Mouse (Mus musculus): ENCODE results near the gene Dchs2. TPM values are rescaled to one million over a fixed set of nuclear protein-coding genes. Genes with fewer than 3 reads are reported as not detected.

Dchs2 gene
- polyA plus RNA-seq, 1 experiment from 2014 or later = 0.02 TPM

DNA sequence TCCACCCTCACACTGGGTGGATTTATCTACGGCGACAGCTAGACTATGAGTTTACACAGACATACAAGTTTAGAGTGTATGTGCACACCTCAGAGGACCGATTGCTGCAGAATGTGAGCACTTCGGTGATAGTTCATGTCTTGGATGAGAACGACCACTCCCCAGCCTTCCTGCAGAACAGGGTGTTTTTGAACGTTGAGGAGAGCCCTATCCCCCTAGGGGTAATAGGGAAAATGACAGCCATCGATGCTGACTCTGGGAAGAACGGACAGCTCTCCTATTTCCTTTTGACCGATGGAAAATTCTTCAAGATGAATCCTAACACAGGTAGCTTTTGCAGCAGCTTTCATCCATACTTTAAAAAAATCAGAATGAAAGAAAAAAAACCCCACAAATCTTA lies 143.2 kb downstream of the Dchs2 start:
- WGBS (ENCODE audit: insufficient replicate concordance) = 50% methylated on average over 9 of the region's 9 CpGs
- H3K4me2 ChIP-seq = no peak overlapping the region
- H3K36me3 ChIP-seq = no peaks in the 10 kb centered on the region
- H3K9me3 ChIP-seq (replicated peaks) = no peaks in the 10 kb centered on the region
- no peak for ATAC-seq
- no peak overlapping the region for H3K27ac ChIP-seq
- no peaks in the 10 kb centered on the region for H3K4me1 ChIP-seq
- no peaks in the 10 kb centered on the region for H3K27me3 ChIP-seq (replicated peaks)
- H3K4me3 ChIP-seq = no peak overlapping the region
- H3K9ac ChIP-seq = no peak overlapping the region

DNA sequence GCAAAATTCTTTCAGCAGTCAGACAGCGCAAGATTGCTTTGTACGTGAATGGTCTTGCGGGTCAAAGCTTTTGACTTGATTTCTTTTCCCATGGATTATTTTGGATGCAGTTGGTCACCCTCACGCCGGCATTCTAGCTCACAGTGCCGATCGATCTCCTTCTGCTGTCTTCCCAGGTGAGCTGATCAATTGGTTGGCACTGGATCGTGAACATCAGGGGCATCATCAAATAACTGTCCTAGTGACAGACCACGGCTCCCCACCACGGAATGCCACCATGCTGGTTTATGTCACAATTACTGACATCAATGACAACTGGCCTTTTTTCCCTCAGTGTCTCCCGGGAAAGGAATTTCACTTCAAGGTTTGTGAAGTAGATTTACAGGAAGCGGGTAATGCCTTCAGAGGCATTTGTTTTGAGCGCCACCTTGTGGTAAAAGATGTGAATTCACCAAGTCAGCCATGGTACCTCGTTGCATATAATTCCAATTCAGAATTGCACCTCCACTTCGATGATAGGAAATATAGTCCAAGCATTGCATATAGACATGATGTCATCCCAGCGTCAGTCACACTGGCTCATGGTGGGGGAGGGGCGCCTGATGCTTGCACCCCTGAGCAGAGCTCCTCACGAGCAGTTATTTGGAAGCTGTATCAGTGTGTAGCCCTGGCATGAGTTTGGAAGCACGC lies 146.0 kb downstream of the Dchs2 start:
- H3K27me3 ChIP-seq (replicated peaks) = no peaks in the 10 kb centered on the region
- H3K9me3 ChIP-seq (replicated peaks) = no peaks in the 10 kb centered on the region
- 37% methylated on average over 19 of the region's 19 CpGs for WGBS (ENCODE audit: insufficient replicate concordance)
- no peaks in the 10 kb centered on the region for H3K36me3 ChIP-seq
- ATAC-seq = no peak
- no peak overlapping the region for H3K4me3 ChIP-seq
- H3K27ac ChIP-seq = no peak overlapping the region
- H3K4me2 ChIP-seq = no peak overlapping the region
- no peaks in the 10 kb centered on the region for H3K4me1 ChIP-seq
- H3K9ac ChIP-seq = no peak overlapping the region

DNA sequence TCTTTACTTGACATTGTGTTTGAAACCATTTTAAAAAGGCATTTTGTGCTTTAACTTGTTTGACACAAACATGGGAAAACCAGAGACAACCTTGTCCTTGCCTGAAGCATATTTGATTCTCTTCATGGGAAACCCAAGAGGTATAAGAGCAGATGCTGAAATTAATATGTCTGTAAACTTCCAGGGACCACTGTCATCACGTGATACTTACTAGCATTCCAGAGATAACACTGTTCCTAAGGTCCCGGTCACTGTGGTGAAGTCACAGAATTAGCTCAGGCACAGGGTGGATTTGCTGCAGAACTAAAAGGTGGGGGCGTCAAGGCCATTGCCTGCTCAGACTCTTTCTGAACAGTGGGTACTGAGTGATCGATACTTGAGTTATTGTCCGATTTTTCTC lies 148.0 kb downstream of the Dchs2 start:
- WGBS (ENCODE audit: insufficient replicate concordance) = 54% methylated on average over 5 of the region's 5 CpGs
- no peaks in the 10 kb centered on the region for H3K36me3 ChIP-seq
- H3K4me2 ChIP-seq = no peak overlapping the region
- H3K9me3 ChIP-seq (replicated peaks) = no peaks in the 10 kb centered on the region
- H3K27ac ChIP-seq = no peak overlapping the region
- no peaks in the 10 kb centered on the region for H3K4me1 ChIP-seq
- ATAC-seq = no peak
- no peak overlapping the region for H3K4me3 ChIP-seq
- H3K9ac ChIP-seq = no peak overlapping the region
- no peaks in the 10 kb centered on the region for H3K27me3 ChIP-seq (replicated peaks)

DNA sequence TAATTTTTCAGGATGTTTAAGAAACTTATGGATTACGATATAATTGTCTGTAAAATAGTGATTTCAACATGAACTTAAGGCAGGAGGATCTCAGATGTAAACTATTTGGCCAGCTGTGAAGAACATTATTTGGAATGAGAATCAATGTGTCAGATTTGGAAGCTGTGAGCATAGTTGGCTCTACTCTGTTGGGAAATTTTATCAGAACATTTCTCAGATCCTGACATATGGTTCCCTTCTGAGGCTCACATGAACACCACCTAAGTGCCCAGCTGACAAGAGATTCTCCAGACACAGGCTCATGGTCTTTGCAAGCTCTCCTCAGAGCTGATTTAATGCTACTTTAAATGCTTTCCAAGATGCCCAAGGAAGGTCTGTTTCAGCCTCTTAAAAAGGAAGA lies 156.1 kb downstream of the Dchs2 start:
- no peak for ATAC-seq
- H3K27me3 ChIP-seq (replicated peaks) = no peaks in the 10 kb centered on the region
- no peak overlapping the region for H3K9ac ChIP-seq
- no peaks in the 10 kb centered on the region for H3K36me3 ChIP-seq
- H3K4me2 ChIP-seq = no peak overlapping the region
- no peaks in the 10 kb centered on the region for H3K4me1 ChIP-seq
- WGBS (ENCODE audit: insufficient replicate concordance) = 43% methylated on average over 1 of the region's 1 CpGs
- H3K27ac ChIP-seq = no peak overlapping the region
- no peak overlapping the region for H3K4me3 ChIP-seq
- no peaks in the 10 kb centered on the region for H3K9me3 ChIP-seq (replicated peaks)

GRCm38 (mm10) chr3:83286975-83287405 lies 159.2 kb downstream of the Dchs2 start:
- Histone ChIP-seq H3K9ac (no peak overlapping the region), H3K27me3 (replicated peaks) (no peaks in the 10 kb centered on the region), H3K9me3 (replicated peaks) (no peaks in the 10 kb centered on the region), H3K4me2 (peak overlapping the region; percentile 48), H3K4me1 (no peaks in the 10 kb centered on the region), H3K27ac (no peak overlapping the region), H3K4me3 (peak overlapping the region; percentile 20; the same call in 1 of the 2 replicates), H3K36me3 (no peaks in the 10 kb centered on the region)
- 10% methylated on average over 11 of the region's 11 CpGs for WGBS (ENCODE audit: insufficient replicate concordance)
- ATAC-seq = no peak

DNA sequence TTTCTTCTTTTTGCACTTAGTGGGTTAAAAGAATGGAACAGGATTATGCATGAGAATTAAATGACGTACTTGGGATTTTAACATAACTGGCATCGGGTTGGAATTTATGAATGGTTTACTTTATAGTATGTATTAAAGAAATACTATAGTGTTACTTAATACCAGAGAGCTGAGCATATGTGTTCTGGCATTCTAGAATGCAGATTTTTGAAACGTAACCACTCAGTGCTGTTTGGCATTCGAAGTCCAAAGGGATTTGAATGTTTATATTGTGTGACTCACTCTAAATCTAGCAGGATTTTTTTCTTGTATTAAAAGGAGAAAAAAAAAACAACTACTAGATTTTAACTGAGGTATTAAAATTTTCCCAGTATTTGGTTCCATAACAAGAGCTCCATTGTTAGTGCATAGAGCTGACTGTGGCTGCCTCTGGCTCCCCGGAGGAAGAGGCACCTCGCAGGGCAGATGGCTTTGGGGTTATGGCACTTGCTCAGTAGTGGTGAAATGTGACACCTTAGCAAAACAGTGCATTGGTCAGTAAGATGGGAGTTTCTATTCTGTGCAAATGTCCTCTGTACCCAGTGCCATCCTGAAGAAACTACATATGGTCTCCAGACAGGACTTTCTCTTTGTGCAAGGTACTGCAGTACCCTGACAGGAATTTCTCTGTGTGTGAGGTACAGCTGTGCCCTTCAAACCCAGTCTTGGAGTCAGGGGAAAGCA lies 160.5 kb downstream of the Dchs2 start:
- Histone ChIP-seq H3K36me3 (no peaks in the 10 kb centered on the region), H3K4me1 (no peaks in the 10 kb centered on the region), H3K4me2 (no peak overlapping the region), H3K4me3 (no peak overlapping the region), H3K27ac (no peak overlapping the region), H3K9me3 (replicated peaks) (no peaks in the 10 kb centered on the region), H3K27me3 (replicated peaks) (no peaks in the 10 kb centered on the region), H3K9ac (no peak overlapping the region)
- WGBS (ENCODE audit: insufficient replicate concordance) = 71% methylated on average over 6 of the region's 6 CpGs
- no peak for ATAC-seq

GRCm38 (mm10) chr3:83290482-83290881 lies 162.7 kb downstream of the Dchs2 start:
- H3K27me3 ChIP-seq (replicated peaks) = no peaks in the 10 kb centered on the region
- H3K4me2 ChIP-seq = no peak overlapping the region
- no peaks in the 10 kb centered on the region for H3K36me3 ChIP-seq
- H3K9me3 ChIP-seq (replicated peaks) = no peaks in the 10 kb centered on the region
- ATAC-seq = no peak
- no peaks in the 10 kb centered on the region for H3K4me1 ChIP-seq
- H3K27ac ChIP-seq = no peak overlapping the region
- H3K4me3 ChIP-seq = no peak overlapping the region
- H3K9ac ChIP-seq = no peak overlapping the region

GRCm38 (mm10) chr3:83290953-83291352 lies 163.2 kb downstream of the Dchs2 start:
- Histone ChIP-seq H3K9ac (no peak overlapping the region), H3K4me1 (no peaks in the 10 kb centered on the region), H3K4me3 (no peak overlapping the region), H3K4me2 (no peak overlapping the region), H3K36me3 (no peaks in the 10 kb centered on the region), H3K27me3 (replicated peaks) (no peaks in the 10 kb centered on the region), H3K27ac (no peak overlapping the region), H3K9me3 (replicated peaks) (no peaks in the 10 kb centered on the region)
- WGBS (ENCODE audit: insufficient replicate concordance) = 50% methylated on average over 1 of the region's 1 CpGs
- ATAC-seq = no peak

DNA sequence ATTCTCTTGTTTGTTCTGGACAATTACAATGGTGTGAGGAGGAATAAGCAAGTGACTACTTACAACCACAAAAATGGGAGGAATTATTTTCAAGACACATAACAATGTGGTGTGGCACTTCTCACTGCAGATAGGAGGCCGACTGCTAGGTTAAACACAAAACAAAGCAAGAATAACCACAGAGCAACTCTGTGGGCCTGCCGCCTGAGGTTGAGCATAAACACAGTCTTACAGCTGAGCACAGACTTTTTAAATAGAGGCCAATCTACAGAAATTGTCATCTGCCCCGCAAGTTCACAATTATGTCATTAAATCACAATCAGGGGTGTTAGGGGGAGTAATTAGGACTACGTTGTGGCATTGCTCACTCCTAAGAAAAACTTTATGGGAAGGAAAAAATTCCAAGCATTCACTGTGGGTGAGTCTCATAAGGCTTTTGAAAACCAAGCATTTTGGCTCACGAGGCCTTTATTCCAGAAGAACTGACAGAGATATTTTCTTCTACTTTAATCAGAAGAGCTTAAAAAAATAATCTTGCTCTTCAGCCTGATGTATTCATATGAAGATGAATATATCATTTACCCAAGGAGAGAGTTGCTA lies 172.1 kb downstream of the Dchs2 start:
- Histone ChIP-seq H3K4me1 (no peaks in the 10 kb centered on the region), H3K27me3 (replicated peaks) (no peaks in the 10 kb centered on the region), H3K4me2 (no peak overlapping the region), H3K9me3 (replicated peaks) (no peaks in the 10 kb centered on the region), H3K9ac (no peak overlapping the region), H3K27ac (no peak overlapping the region), H3K4me3 (no peak overlapping the region), H3K36me3 (no peaks in the 10 kb centered on the region)
- 62% methylated on average over 5 of the region's 5 CpGs for WGBS (ENCODE audit: insufficient replicate concordance)
- ATAC-seq = no peak

DNA sequence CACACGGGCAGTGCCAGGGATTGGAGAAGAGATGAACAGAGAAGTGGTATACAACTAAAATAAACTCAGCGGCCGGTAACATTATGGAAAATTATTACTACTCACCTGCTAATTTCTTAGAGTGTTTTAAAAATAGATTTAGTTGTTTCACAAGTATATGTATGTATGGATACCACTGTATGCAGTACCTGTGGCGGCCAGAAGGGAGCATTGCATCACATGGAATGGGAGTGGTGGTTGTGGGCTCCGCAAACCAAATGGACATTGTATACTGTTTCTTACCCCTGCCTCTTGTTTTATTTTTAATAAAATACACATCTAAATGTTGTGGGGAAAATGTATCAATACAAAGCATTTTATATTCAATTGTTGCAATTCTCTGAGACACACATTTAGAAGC lies 176.1 kb downstream of the Dchs2 start:
- ATAC-seq = no peak

GRCm38 (mm10) chr3:83345928-83346327 lies 218.2 kb downstream of the Dchs2 start:
- no peak for ATAC-seq
- Histone ChIP-seq H3K9me3 (replicated peaks) (no peaks in the 10 kb centered on the region), H3K4me1 (no peaks in the 10 kb centered on the region), H3K27me3 (replicated peaks) (no peaks in the 10 kb centered on the region), H3K36me3 (no peaks in the 10 kb centered on the region), H3K27ac (no peak overlapping the region), H3K9ac (no peak overlapping the region), H3K4me2 (no peak overlapping the region), H3K4me3 (no peak overlapping the region)
- WGBS (ENCODE audit: insufficient replicate concordance) = 64% methylated on average over 3 of the region's 3 CpGs

More for the DNA sequence above, 176.1 kb downstream of the Dchs2 start:
- H3K27me3 ChIP-seq (replicated peaks) = no peaks in the 10 kb centered on the region
- no peaks in the 10 kb centered on the region for H3K9me3 ChIP-seq (replicated peaks)
- H3K36me3 ChIP-seq = no peaks in the 10 kb centered on the region
- no peak overlapping the region for H3K4me3 ChIP-seq
- 52% methylated on average over 5 of the region's 5 CpGs for WGBS (ENCODE audit: insufficient replicate concordance)
- H3K4me1 ChIP-seq = no peaks in the 10 kb centered on the region
- no peak overlapping the region for H3K27ac ChIP-seq
- no peak overlapping the region for H3K9ac ChIP-seq
- no peak overlapping the region for H3K4me2 ChIP-seq

GRCm38 (mm10) chr3:83368500-83369068 lies 240.8 kb downstream of the Dchs2 start:
- 66% methylated on average over 9 of the region's 9 CpGs for WGBS (ENCODE audit: insufficient replicate concordance)
- Histone ChIP-seq H3K9ac (no peak overlapping the region), H3K4me3 (no peak overlapping the region), H3K9me3 (replicated peaks) (no peaks in the 10 kb centered on the region), H3K36me3 (no peaks in the 10 kb centered on the region), H3K4me2 (no peak overlapping the region), H3K27me3 (replicated peaks) (no peaks in the 10 kb centered on the region), H3K4me1 (no peaks in the 10 kb centered on the region), H3K27ac (no peak overlapping the region)
- ATAC-seq = no peak
